9 mouse cellular contexts compared by ENCODE assay signal in the genomic region with DNA sequence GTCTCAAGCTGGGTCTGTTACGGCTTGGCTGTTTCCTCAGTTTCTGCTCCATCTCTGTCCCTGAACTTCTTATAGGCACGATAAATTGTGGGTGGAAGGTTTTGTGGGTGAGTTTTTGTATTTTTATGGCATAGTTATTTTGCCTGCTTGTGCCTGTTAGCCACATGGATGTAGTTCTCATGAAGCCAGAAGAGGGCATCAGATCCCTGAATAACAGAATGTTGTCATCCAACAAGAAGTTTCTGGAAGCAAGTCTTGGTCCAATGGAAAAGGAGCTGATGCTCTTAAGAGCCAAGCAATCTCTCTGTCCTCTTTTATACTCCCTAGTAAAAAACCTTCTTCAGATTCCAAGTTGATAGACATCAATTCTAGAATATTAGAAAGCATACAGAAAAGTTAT. TPM values are rescaled to one million over a fixed set of nuclear protein-coding genes. Genes with fewer than 3 reads are reported as not detected.
DNase-seq lines count a peak whose midpoint lies in the region; ATAC-seq lines count a peak whose summit lies in the region.
"Had no signal": no experiment of that assay in that cellular context is flagged by ENCODE, and none has a peak within 500 bp of the region (broad histone marks: within the 10 kb centered on the region; RNA-seq: fewer than 3 reads in every experiment).

No protein-coding gene starts in this region.

- DNase-seq in gastrocnemius, adult 18-20 months (ENCODE audit: low spot score), result peak; percentile 5
- DNase-seq in gastrocnemius, postnatal 25 days, result no peak
- DNase-seq in left cerebral cortex, postnatal 14 days (ENCODE audit: low spot score in 2 of 2), result peak; percentile 5 to 28
- DNase-seq in left cerebral cortex, postnatal 4 days, result no peak
- peak; percentile 16 for DNase-seq in R1 (ENCODE audit: low read depth, low spot score)
- DNase-seq in lung, postnatal 14 days, result peak; percentile 24

- intact Hi-C loops in left cerebral cortex, postnatal 14 days (cut with DNase I), result loop anchor here (5.0 kb wide), 1 partner anchor 94 kb away; no protein-coding TSS in a partner anchor
- intact Hi-C loops in left cerebral cortex, postnatal 4 days (cut with DNase I), result loop anchor here (5.0 kb wide), 1 partner anchor 94 kb away; no protein-coding TSS in a partner anchor

- no peak for ATAC-seq in granulocyte monocyte progenitor cell, adult 5-6 weeks (replicated peaks; ENCODE audit: poor library complexity, severe bottlenecking)
- ATAC-seq in megakaryocyte, adult 5-6 weeks (ENCODE audit: poor library complexity, severe bottlenecking), result no peak

RNA-seq across cellular contexts. Expression of gene Akr1c13, which starts 2.8 kb away (rescaled TPM):
- under 1 TPM in 1 of 2 experiments, not detected in 1; 0.43 TPM for total RNA-seq in gastrocnemius, adult 18-20 months (2021)
- total RNA-seq in gastrocnemius, postnatal 25 days (2021), result under 1 TPM; 0.36 to 0.51 TPM
- total RNA-seq in left cerebral cortex, postnatal 14 days (2021), result under 1 TPM in 1 of 2 experiments, not detected in 1; 0.99 TPM
- total RNA-seq in left cerebral cortex, postnatal 4 days (2021), result 1 to 10 TPM in 1 of 2 experiments, under 1 TPM in 1; 0.52 to 1.1 TPM
- total RNA-seq in granulocyte monocyte progenitor cell, adult 5-6 weeks (2014; fragmentation: Nextera tagmentation), result 26.7 and 36.1 TPM in 2 replicates
- 32.5 and 34.0 TPM in 2 replicates for total RNA-seq in granulocyte monocyte progenitor cell, adult 5-6 weeks (2017)
- 28.8 and 30.1 TPM in 2 replicates for total RNA-seq in megakaryocyte, adult 5-6 weeks (2015)
- 31.9 and 34.9 TPM in 2 replicates for total RNA-seq in megakaryocyte, adult 5-6 weeks (2017)

RNA-seq across cellular contexts. Expression of gene Akr1c18, which starts 37.7 kb away (rescaled TPM):
- total RNA-seq in gastrocnemius, adult 18-20 months (2021), result under 1 TPM; 0.25 to 0.33 TPM
- 1 to 10 TPM in 1 of 2 experiments, not detected in 1; 1.3 TPM for total RNA-seq in gastrocnemius, postnatal 25 days (2021)
- 1 to 10 TPM; 1.4 to 1.6 TPM for total RNA-seq in left cerebral cortex, postnatal 14 days (2021)
- under 1 TPM in 1 of 2 experiments, not detected in 1; 0.58 TPM for total RNA-seq in left cerebral cortex, postnatal 4 days (2021)
- not detected in 2 replicates for total RNA-seq in granulocyte monocyte progenitor cell, adult 5-6 weeks (2014; fragmentation: Nextera tagmentation)
- total RNA-seq in granulocyte monocyte progenitor cell, adult 5-6 weeks (2017), result not detected in 2 replicates
- total RNA-seq in megakaryocyte, adult 5-6 weeks (2015), result 0.65 and 0.84 TPM in 2 replicates
- 0.20 and 1.0 TPM in 2 replicates for total RNA-seq in megakaryocyte, adult 5-6 weeks (2017)
- total RNA-seq: neutrophil, adult 5-6 weeks had no signal

RNA-seq across cellular contexts. Expression of gene Akr1c19, which starts 40.3 kb away (rescaled TPM):
- under 1 TPM in 1 of 2 experiments, not detected in 1; 0.66 TPM for total RNA-seq in gastrocnemius, adult 18-20 months (2021)
- total RNA-seq in gastrocnemius, postnatal 25 days (2021), result under 1 TPM in 1 of 2 experiments, not detected in 1; 0.28 TPM
- not detected for total RNA-seq in left cerebral cortex, postnatal 14 days (2021)
- 1 to 10 TPM; 7.6 to 8.6 TPM for total RNA-seq in left cerebral cortex, postnatal 4 days (2021)
- not detected in 2 replicates for total RNA-seq in granulocyte monocyte progenitor cell, adult 5-6 weeks (2014; fragmentation: Nextera tagmentation)
- total RNA-seq in granulocyte monocyte progenitor cell, adult 5-6 weeks (2017), result not detected in 2 replicates
- total RNA-seq in megakaryocyte, adult 5-6 weeks (2015), result not detected in 2 replicates
- total RNA-seq in megakaryocyte, adult 5-6 weeks (2017), result not detected in 2 replicates

Comparison
In these comparisons a context has a peak if more than half of its experiments do, and no peak if none do; other contexts are left out.
1. DNase-seq: peak in gastrocnemius, adult 18-20 months (single experiment), left cerebral cortex, postnatal 14 days (2 of 2), R1 (single experiment) and lung, postnatal 14 days (single experiment); none in gastrocnemius, postnatal 25 days (single experiment) and left cerebral cortex, postnatal 4 days (single experiment).
2. RNA of gene Akr1c19, which starts 40.3 kb away (total RNA-seq): 7.6 to 8.6 TPM in left cerebral cortex, postnatal 4 days; 0.66 TPM in gastrocnemius, adult 18-20 months, 0.28 TPM in gastrocnemius, postnatal 25 days, not detected in left cerebral cortex, postnatal 14 days, not detected in granulocyte monocyte progenitor cell, adult 5-6 weeks and not detected in megakaryocyte, adult 5-6 weeks; every median in the first group is over 4 times any median in the second.
3. RNA of gene Akr1c13, which starts 2.8 kb away (total RNA-seq): 26.7 to 36.1 TPM in granulocyte monocyte progenitor cell, adult 5-6 weeks and 28.8 to 34.9 TPM in megakaryocyte, adult 5-6 weeks; 0.52 to 1.1 TPM in left cerebral cortex, postnatal 4 days, 0.99 TPM in left cerebral cortex, postnatal 14 days, 0.36 to 0.51 TPM in gastrocnemius, postnatal 25 days and 0.43 TPM in gastrocnemius, adult 18-20 months; every median in the first group is over 10 times any median in the second.